Mouse (Mus musculus): Measurements from ENCODE around the gene Col23a1.

Col23a1 gene

GRCm38 (mm10) chr11:51289564-51290041 is at the start of gene Col23a1:
Gene Col23a1 (plus strand): TSS chr11:51289920.
- DNase-seq = peak; percentile 32

- no peak for DNase-seq
Measured at GRCm38 (mm10) chr11:51242897-51243296, 46.8 kb upstream of the Col23a1 start.

- DNase-seq = no peak
Measured at GRCm38 (mm10) chr11:51257006-51257405, 32.7 kb upstream of the Col23a1 start.

- no peak for DNase-seq
Measured at GRCm38 (mm10) chr11:51261680-51262219, 28.0 kb upstream of the Col23a1 start, which contains the start of gene Clk4. Gene Clk4 (plus strand): TSS chr11:51261730.

GRCm38 (mm10) chr11:51262342-51263285 is 27.1 kb upstream of the Col23a1 start, which contains the start of gene BC049762:
Gene BC049762 (minus strand): TSS chr11:51263046.
- DNase-seq = peak; percentile 99

- DNase-seq = no peak
Measured at GRCm38 (mm10) chr11:51263286-51263831, 26.4 kb upstream of the Col23a1 start.

GRCm38 (mm10) chr11:51264352-51264751 is 25.4 kb upstream of the Col23a1 start:
- DNase-seq = no peak

- no peak for DNase-seq
Measured at GRCm38 (mm10) chr11:51265326-51265725, 24.4 kb upstream of the Col23a1 start.

- no peak for DNase-seq
Measured at GRCm38 (mm10) chr11:51274418-51274817, 15.3 kb upstream of the Col23a1 start.

GRCm38 (mm10) chr11:51290066-51290955 is 591 bp downstream of the Col23a1 start:
- DNase-seq = no peak

GRCm38 (mm10) chr11:51293956-51294530 is 4.3 kb downstream of the Col23a1 start:
- DNase-seq = no peak

GRCm38 (mm10) chr11:51295742-51296141 is 6.0 kb downstream of the Col23a1 start:
- DNase-seq = no peak

- no peak for DNase-seq
Measured at GRCm38 (mm10) chr11:51298691-51299090, 9.0 kb downstream of the Col23a1 start.

- DNase-seq = no peak
Measured at GRCm38 (mm10) chr11:51302396-51302795, 12.7 kb downstream of the Col23a1 start.

GRCm38 (mm10) chr11:51303981-51304553 is 14.3 kb downstream of the Col23a1 start:
- DNase-seq = no peak

GRCm38 (mm10) chr11:51308306-51308705 is 18.6 kb downstream of the Col23a1 start:
- no peak for DNase-seq

- DNase-seq = no peak
Measured at GRCm38 (mm10) chr11:51311846-51312245, 22.1 kb downstream of the Col23a1 start.

GRCm38 (mm10) chr11:51315991-51316810 is 26.5 kb downstream of the Col23a1 start:
- peak; percentile 18 for DNase-seq

- no peak for DNase-seq
Measured at GRCm38 (mm10) chr11:51320609-51321008, 30.9 kb downstream of the Col23a1 start.

- no peak for DNase-seq
Measured at GRCm38 (mm10) chr11:51326908-51327307, 37.2 kb downstream of the Col23a1 start.
